8 mouse cellular contexts compared by ENCODE assay signal in the genomic region with DNA sequence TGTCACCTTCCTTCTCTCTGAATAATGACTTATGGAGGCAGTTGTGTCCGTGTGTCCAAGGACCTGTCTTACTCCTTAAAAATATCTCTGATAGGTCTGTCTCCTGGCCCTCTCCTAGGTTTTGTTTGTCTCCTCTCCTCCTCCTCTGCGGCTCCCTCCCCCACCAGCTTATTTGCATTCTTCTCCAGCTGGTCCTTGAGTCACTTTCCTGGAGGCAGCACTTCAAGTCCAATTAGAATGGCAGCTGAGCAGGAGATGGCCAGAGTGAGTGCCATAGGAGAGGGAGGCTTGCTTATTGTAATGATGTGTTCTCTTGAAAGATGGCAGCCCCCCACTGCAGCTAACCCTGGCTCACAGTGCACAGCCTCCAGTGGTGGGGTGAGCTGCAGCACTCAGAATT. TPM values are rescaled to one million over a fixed set of nuclear protein-coding genes. Genes with fewer than 3 reads are reported as not detected.
DNase-seq lines count a peak whose midpoint lies in the region; ATAC-seq and TF ChIP-seq lines count a peak whose summit lies in the region.

No protein-coding gene starts in this region.

- ATAC-seq in neural tube, embryonic 11.5 days (ENCODE audit: insufficient read depth, low FRiP score, low TSS enrichment) = peak; percentile 56
- peak; percentile 82 for ATAC-seq in forebrain, postnatal 0 days
- peak; percentile 67 for ATAC-seq in neural tube, embryonic 15.5 days (ENCODE audit: low FRiP score)

- H3K27ac ChIP-seq in neural tube, embryonic 11.5 days (ENCODE audit: low read depth, low read length) = no peak overlapping the region
- no peak overlapping the region; the same call in 1 of the 2 replicates for H3K27ac ChIP-seq in forebrain, postnatal 0 days (ENCODE audit: low read depth, low read length)
- H3K27ac ChIP-seq in limb, embryonic 10.5 days = peak overlapping the region; percentile 61; the same call in 1 of the 2 replicates
- H3K27ac ChIP-seq in neural tube, embryonic 15.5 days (replicated peaks) = no peak overlapping the region; the same call in 1 of the 2 replicates

- no peak overlapping the region for H3K4me2 ChIP-seq in neural tube, embryonic 11.5 days (ENCODE audit: low read depth)
- H3K4me2 ChIP-seq in forebrain, postnatal 0 days (ENCODE audit: low read depth) = no peak overlapping the region
- H3K4me2 ChIP-seq in neural tube, embryonic 15.5 days = no peak overlapping the region

- H3K27me3 ChIP-seq in neural tube, embryonic 11.5 days (ENCODE audit: control insufficient read depth, insufficient read depth, low read length) = no peaks in the 10 kb centered on the region
- H3K27me3 ChIP-seq in forebrain, postnatal 0 days (ENCODE audit: insufficient read depth, low read length) = no peaks in the 10 kb centered on the region
- no peaks in the 10 kb centered on the region for H3K27me3 ChIP-seq in limb, embryonic 10.5 days (ENCODE audit: low read depth, poor library complexity, severe bottlenecking)
- H3K27me3 ChIP-seq in neural tube, embryonic 15.5 days (replicated peaks) = no peaks in the 10 kb centered on the region

- no peak overlapping the region for H3K9ac ChIP-seq in neural tube, embryonic 11.5 days (ENCODE audit: low read length)
- H3K9ac ChIP-seq in forebrain, postnatal 0 days = no peak overlapping the region
- no peak overlapping the region for H3K9ac ChIP-seq in neural tube, embryonic 15.5 days (replicated peaks)

- 12% methylated on average over 2 of the region's 2 CpGs for WGBS in neural tube, embryonic 11.5 days
- 10% methylated on average over 2 of the region's 2 CpGs for WGBS in forebrain, postnatal 0 days
- 20% methylated on average over 2 of the region's 2 CpGs for WGBS in limb, embryonic 10.5 days
- WGBS in neural tube, embryonic 15.5 days = 12% methylated on average over 2 of the region's 2 CpGs

- no peaks in the 10 kb centered on the region for H3K36me3 ChIP-seq in neural tube, embryonic 11.5 days (ENCODE audit: control insufficient read depth, insufficient read depth, low read length)
- H3K36me3 ChIP-seq in forebrain, postnatal 0 days (ENCODE audit: insufficient read depth) = no peaks in the 10 kb centered on the region
- H3K36me3 ChIP-seq in limb, embryonic 10.5 days = no peaks in the 10 kb centered on the region
- H3K36me3 ChIP-seq in neural tube, embryonic 15.5 days = no peaks in the 10 kb centered on the region

- H3K4me3 ChIP-seq in neural tube, embryonic 11.5 days (ENCODE audit: low read depth, low read length) = no peak overlapping the region
- H3K4me3 ChIP-seq in forebrain, postnatal 0 days (ENCODE audit: low read depth, low read length) = no peak overlapping the region
- no peak overlapping the region for H3K4me3 ChIP-seq in limb, embryonic 10.5 days
- no peak overlapping the region for H3K4me3 ChIP-seq in neural tube, embryonic 15.5 days (replicated peaks)

- TF ChIP-seq CTCF in forebrain, postnatal 0 days (IDR thresholded peaks at IDR 0.05; ENCODE audit: low read depth) = no peak

- no peak for DNase-seq in neural tube, embryonic 11.5 days (ENCODE audit: low spot score)
- no peak for DNase-seq in neural tube, embryonic 10.5 days (ENCODE audit: extremely low spot score, low spot score)
- DNase-seq in forebrain, postnatal 0 days = peak; percentile 41
- no peak for DNase-seq in limb, embryonic 10.5 days (ENCODE audit: low spot score)
- no peak for DNase-seq in heart, adult 9 months (ENCODE audit: low spot score in 2 of 2)
- no peak for DNase-seq in thymus, postnatal 4 days
- DNase-seq in heart, adult 11 months = no peak

- no peaks in the 10 kb centered on the region for H3K9me3 ChIP-seq in neural tube, embryonic 11.5 days (ENCODE audit: control insufficient read depth, low read length)
- H3K9me3 ChIP-seq in forebrain, postnatal 0 days (ENCODE audit: low read length) = no peaks in the 10 kb centered on the region
- no peaks in the 10 kb centered on the region for H3K9me3 ChIP-seq in limb, embryonic 10.5 days (replicated peaks)
- no peaks in the 10 kb centered on the region for H3K9me3 ChIP-seq in neural tube, embryonic 15.5 days (replicated peaks)

- H3K4me1 ChIP-seq in neural tube, embryonic 11.5 days (ENCODE audit: control insufficient read depth, insufficient read depth, low read length) = peaks cover 14% of the 10 kb centered on the region
- H3K4me1 ChIP-seq in forebrain, postnatal 0 days (ENCODE audit: insufficient read depth) = peaks cover 10% of the 10 kb centered on the region
- H3K4me1 ChIP-seq in limb, embryonic 10.5 days = peaks cover 25% of the 10 kb centered on the region
- peaks cover 24% of the 10 kb centered on the region for H3K4me1 ChIP-seq in neural tube, embryonic 15.5 days

RNA-seq across cellular contexts. Expression of a gene that starts 54.4 kb away (rescaled TPM):
- 100 and 103 TPM in 2 replicates for polyA plus RNA-seq in neural tube, embryonic 11.5 days (2014; fragmentation: Nextera tagmentation; extraction: Ambion mirVana)
- total RNA-seq in forebrain, postnatal 0 days (2014; rRNA removed) = 46.5 and 48.4 TPM in 2 replicates
- polyA plus RNA-seq in forebrain, postnatal 0 days (2015; fragmentation: Nextera tagmentation; extraction: Ambion mirVana) = 33.0 and 38.5 TPM in 2 replicates
- 84.4 and 110 TPM in 2 replicates for polyA plus RNA-seq in limb, embryonic 10.5 days (2016; fragmentation: Nextera tagmentation; extraction: Ambion mirVana)
- polyA plus RNA-seq in neural tube, embryonic 15.5 days (2015; fragmentation: Nextera tagmentation; extraction: Ambion mirVana) = 39.1 and 51.9 TPM in 2 replicates
